Mouse (Mus musculus) limb, embryonic 10.5 days (tissue): ENCODE data around the gene 1700012B07Rik. TPM values are rescaled to one million over a fixed set of nuclear protein-coding genes. Genes with fewer than 3 reads are reported as not detected.

Experiments
- DNase-seq: peaks from one replicate; pipeline ENCODE4 v3.0.0-alpha.2; 2017; ENCODE audit warnings: low spot score
- H3K27ac ChIP-seq: fragments of 300-500 bp; sonication (generic); 2 replicates; pipeline ENCODE4 v1.5.1; 2016; ENCODE audit warnings: mild to moderate bottlenecking
- H3K27me3 ChIP-seq: fragments of 300-500 bp; sonication (generic); 2 replicates; pipeline ENCODE4 v1.6.1; 2016; ENCODE audit warnings: low read depth, mild to moderate bottlenecking; ENCODE audit not compliant: poor library complexity, severe bottlenecking
- H3K36me3 ChIP-seq: fragments of 300-500 bp; sonication (generic); 2 replicates; pipeline ENCODE4 v1.6.1; 2016; ENCODE audit warnings: mild to moderate bottlenecking, moderate library complexity
- H3K4me1 ChIP-seq: fragments of 300-500 bp; sonication (generic); 2 replicates; pipeline ENCODE4 v1.6.1; 2016
- H3K4me3 ChIP-seq: fragments of 300-500 bp; sonication (generic); 2 replicates; pipeline ENCODE4 v1.5.1; 2016; ENCODE audit warnings: mild to moderate bottlenecking, moderate library complexity
- H3K9me3 ChIP-seq: fragments of 300-500 bp; sonication (generic); replicated peaks from 2 replicates; pipeline ENCODE4 v1.6.1; 2016; ENCODE audit warnings: mild to moderate bottlenecking
- WGBS: fragments of 180-500 bp; shearing (Covaris S2); methylation state at CpG from one replicate; pipeline ENCODE4 v1.1.7; 2016; 5-methylcytosine and 5-hydroxymethylcytosine counted together
- polyA plus RNA-seq: library from polyadenylated mRNA; unstranded; fragments of >200 nt; fragmentation: Nextera tagmentation; extraction: Ambion mirVana; gene quantifications from 2 replicates; pipeline ENCODE4 v1.2.1, GENCODE M21; 2016

1700012B07Rik gene
- polyA plus RNA-seq, 1 experiment from 2014 or later, result not detected

GRCm38 (mm10) chr11:109771381-109771780, 56.5 kb downstream of the 1700012B07Rik start:
- DNase-seq, result no peak
- Histone ChIP-seq H3K36me3 (no peaks in the 10 kb centered on the region), H3K4me1 (no peaks in the 10 kb centered on the region), H3K27me3 (no peaks in the 10 kb centered on the region), H3K4me3 (no peak overlapping the region), H3K27ac (no peak overlapping the region), H3K9me3 (no peaks in the 10 kb centered on the region)
- WGBS, result 79% methylated on average over 1 of the region's 1 CpGs

- H3K36me3 ChIP-seq, result no peaks in the 10 kb centered on the region
- no peak overlapping the region for H3K4me3 ChIP-seq
- no peaks in the 10 kb centered on the region for H3K9me3 ChIP-seq
- DNase-seq, result no peak
- no peaks in the 10 kb centered on the region for H3K4me1 ChIP-seq
- H3K27me3 ChIP-seq, result no peaks in the 10 kb centered on the region
- H3K27ac ChIP-seq, result no peak overlapping the region
- 85% methylated on average over 14 of the region's 14 CpGs for WGBS
These were observed 57.7 kb downstream of the 1700012B07Rik start for GRCm38 (mm10) chr11:109770185-109770584.

- no peaks in the 10 kb centered on the region for H3K9me3 ChIP-seq
- H3K27me3 ChIP-seq, result no peaks in the 10 kb centered on the region
- H3K4me3 ChIP-seq, result no peak overlapping the region
- no peaks in the 10 kb centered on the region for H3K4me1 ChIP-seq
- no peak overlapping the region for H3K27ac ChIP-seq
- DNase-seq, result no peak
- 75% methylated on average over 5 of the region's 5 CpGs for WGBS
- no peaks in the 10 kb centered on the region for H3K36me3 ChIP-seq
These were observed 58.8 kb downstream of the 1700012B07Rik start for GRCm38 (mm10) chr11:109769091-109769490.

- WGBS, result 91% methylated on average over 7 of the region's 7 CpGs
- H3K4me3 ChIP-seq, result no peak overlapping the region
- H3K4me1 ChIP-seq, result no peaks in the 10 kb centered on the region
- no peaks in the 10 kb centered on the region for H3K36me3 ChIP-seq
- no peaks in the 10 kb centered on the region for H3K9me3 ChIP-seq
- no peaks in the 10 kb centered on the region for H3K27me3 ChIP-seq
- no peak overlapping the region for H3K27ac ChIP-seq
- no peak for DNase-seq
These were observed 67.8 kb downstream of the 1700012B07Rik start for GRCm38 (mm10) chr11:109760063-109760462.

- Histone ChIP-seq H3K27ac (no peak overlapping the region), H3K36me3 (no peaks in the 10 kb centered on the region)
- 97% methylated on average over 2 of the region's 2 CpGs for WGBS
These were observed 69.1 kb downstream of the 1700012B07Rik start for GRCm38 (mm10) chr11:109758616-109759215.

GRCm38 (mm10) chr11:109754105-109754602, 73.7 kb downstream of the 1700012B07Rik start:
- no peak for DNase-seq
- H3K4me3 ChIP-seq, result no peak overlapping the region
- 82% methylated on average over 7 of the region's 7 CpGs for WGBS
- H3K27me3 ChIP-seq, result no peaks in the 10 kb centered on the region
- H3K27ac ChIP-seq, result no peak overlapping the region
- H3K36me3 ChIP-seq, result no peaks in the 10 kb centered on the region
- no peaks in the 10 kb centered on the region for H3K9me3 ChIP-seq
- peaks cover 10% of the 10 kb centered on the region for H3K4me1 ChIP-seq

More at GRCm38 (mm10) chr11:109758616-109759215, 69.1 kb downstream of the 1700012B07Rik start:
- Histone ChIP-seq H3K4me3 (no peak overlapping the region), H3K27me3 (no peaks in the 10 kb centered on the region), H3K9me3 (no peaks in the 10 kb centered on the region), H3K4me1 (no peaks in the 10 kb centered on the region)
- no peak for DNase-seq

GRCm38 (mm10) chr11:109751636-109752603, 75.9 kb downstream of the 1700012B07Rik start:
- WGBS, result 46% methylated on average over 12 of the region's 12 CpGs
- H3K9me3 ChIP-seq, result no peaks in the 10 kb centered on the region
- no peaks in the 10 kb centered on the region for H3K27me3 ChIP-seq
- H3K36me3 ChIP-seq, result no peaks in the 10 kb centered on the region
- H3K4me3 ChIP-seq, result no peak overlapping the region
- H3K27ac ChIP-seq, result no peak overlapping the region
- no peak for DNase-seq
- H3K4me1 ChIP-seq, result peaks cover 10% of the 10 kb centered on the region

GRCm38 (mm10) chr11:109745210-109745609, 82.6 kb downstream of the 1700012B07Rik start:
- no peaks in the 10 kb centered on the region for H3K9me3 ChIP-seq
- no peaks in the 10 kb centered on the region for H3K36me3 ChIP-seq
- no peak overlapping the region for H3K27ac ChIP-seq
- H3K4me1 ChIP-seq, result no peaks in the 10 kb centered on the region; the same call in 1 of the 2 replicates
- H3K4me3 ChIP-seq, result no peak overlapping the region
- 87% methylated on average over 4 of the region's 4 CpGs for WGBS
- no peak for DNase-seq
- no peaks in the 10 kb centered on the region for H3K27me3 ChIP-seq

- Histone ChIP-seq H3K9me3 (no peaks in the 10 kb centered on the region), H3K36me3 (no peaks in the 10 kb centered on the region), H3K4me1 (peaks cover 8% of the 10 kb centered on the region), H3K27me3 (no peaks in the 10 kb centered on the region), H3K27ac (no peak overlapping the region), H3K4me3 (no peak overlapping the region)
- WGBS, result 70% methylated on average over 3 of the region's 3 CpGs
- no peak for DNase-seq
These were observed 89.9 kb downstream of the 1700012B07Rik start for GRCm38 (mm10) chr11:109737967-109738366.

Other genes with a start within 250 kb of the 1700012B07Rik start
- 33.3 and 42.3 TPM in 2 replicates for gene Wipi1, start 216.1 kb downstream of the 1700012B07Rik start, polyA plus RNA-seq
- gene Prkar1a, start 178.6 kb downstream of the 1700012B07Rik start, polyA plus RNA-seq, result 290 and 338 TPM in 2 replicates
- gene Fam20a, start 105.8 kb downstream of the 1700012B07Rik start, polyA plus RNA-seq, result 0.13 and 0.25 TPM in 2 replicates
- gene Abca8b, start 167.8 kb upstream of the 1700012B07Rik start, polyA plus RNA-seq, result 1.1 and 1.6 TPM in 2 replicates